Mouse (Mus musculus) cortical plate, adult 2 months (tissue): ENCODE data around the gene Slc20a1. TPM values are rescaled to one million over a fixed set of nuclear protein-coding genes. Genes with fewer than 3 reads are reported as not detected.

Experiments used
- H3K27ac ChIP-seq: fragments of 200-500 bp; 2 replicates; pipeline ENCODE4 v1.5.1; 2012; ENCODE audit warnings: low read length, control low read depth, inconsistent platforms; ENCODE audit not compliant: insufficient read depth
- H3K4me1 ChIP-seq: fragments of 200-500 bp; 2 replicates; pipeline ENCODE4 v1.6.1; 2011; ENCODE audit warnings: low read length; ENCODE audit not compliant: control insufficient read depth, insufficient read depth
- H3K4me3 ChIP-seq: fragments of 200-500 bp; 2 replicates; pipeline ENCODE4 v1.5.1; 2011; ENCODE audit warnings: mild to moderate bottlenecking, low read length, control low read depth; ENCODE audit not compliant: insufficient read depth
- CTCF ChIP-seq: fragments of 200-500 bp; IDR thresholded peaks from 2 replicates; pipeline ENCODE4 v1.5.1; 2011; ENCODE audit warnings: mild to moderate bottlenecking, control low read depth, low read length; ENCODE audit not compliant: insufficient read depth; ENCODE audit errors: extremely low read depth
- POLR2A ChIP-seq: fragments of 200-500 bp; IDR thresholded peaks from 2 replicates; pipeline ENCODE4 v1.6.1; 2011; ENCODE audit warnings: mild to moderate bottlenecking, low read length, control low read depth; ENCODE audit not compliant: insufficient read depth; ENCODE audit errors: extremely low read depth
- polyA plus RNA-seq: library from polyadenylated mRNA; depleted of rRNA; stranded (reverse); fragments of >200 nt; gene quantifications from 2 replicates; pipeline ENCODE4 v1.2.3, GENCODE M21; 2012

Slc20a1 gene
- polyA plus RNA-seq, 1 experiment = 141 TPM

- Histone ChIP-seq H3K4me3 (no peak overlapping the region), H3K27ac (no peak overlapping the region), H3K4me1 (peaks cover 2% of the 10 kb centered on the region; the same call in 1 of the 2 replicates)
- TF ChIP-seq CTCF = no peak
- TF ChIP-seq POLR2A = no peak
These were observed 8.3 kb downstream of the Slc20a1 start for GRCm38 (mm10) chr2:129206824-129207223.

- no peak overlapping the region for H3K27ac ChIP-seq
- peaks cover 2% of the 10 kb centered on the region; the same call in 1 of the 2 replicates for H3K4me1 ChIP-seq
- TF ChIP-seq POLR2A (no peak), CTCF (no peak)
These were observed 9.7 kb downstream of the Slc20a1 start for GRCm38 (mm10) chr2:129208181-129208746.

GRCm38 (mm10) chr2:129210089-129210749, 11.7 kb downstream of the Slc20a1 start:
- Histone ChIP-seq H3K27ac (no peak overlapping the region), H3K4me3 (no peak overlapping the region), H3K4me1 (no peaks in the 10 kb centered on the region)
- no peak for TF ChIP-seq CTCF
- no peak for TF ChIP-seq POLR2A

More at GRCm38 (mm10) chr2:129208181-129208746, 9.7 kb downstream of the Slc20a1 start:
- no peak overlapping the region for H3K4me3 ChIP-seq

GRCm38 (mm10) chr2:129211255-129211654, 12.7 kb downstream of the Slc20a1 start:
- Histone ChIP-seq H3K4me1 (no peaks in the 10 kb centered on the region), H3K27ac (no peak overlapping the region), H3K4me3 (no peak overlapping the region)
- TF ChIP-seq CTCF = no peak
- TF ChIP-seq POLR2A = no peak

GRCm38 (mm10) chr2:129211957-129212356, 13.4 kb downstream of the Slc20a1 start:
- Histone ChIP-seq H3K4me3 (no peak overlapping the region), H3K4me1 (no peaks in the 10 kb centered on the region), H3K27ac (no peak overlapping the region)
- TF ChIP-seq CTCF = no peak
- no peak for TF ChIP-seq POLR2A

GRCm38 (mm10) chr2:129212566-129212965, 14.0 kb downstream of the Slc20a1 start:
- no peaks in the 10 kb centered on the region for H3K4me1 ChIP-seq
- no peak overlapping the region for H3K27ac ChIP-seq
- no peak overlapping the region for H3K4me3 ChIP-seq
- TF ChIP-seq POLR2A = no peak
- no peak for TF ChIP-seq CTCF

GRCm38 (mm10) chr2:129214774-129215173, 16.2 kb downstream of the Slc20a1 start:
- peaks cover 2% of the 10 kb centered on the region for H3K4me1 ChIP-seq
- TF ChIP-seq CTCF (no peak), POLR2A (no peak)
- H3K4me3 ChIP-seq = no peak overlapping the region
- H3K27ac ChIP-seq = no peak overlapping the region

GRCm38 (mm10) chr2:129217612-129218185, 19.1 kb downstream of the Slc20a1 start:
- H3K27ac ChIP-seq = no peak overlapping the region
- H3K4me1 ChIP-seq = peaks cover 2% of the 10 kb centered on the region
- TF ChIP-seq CTCF (no peak), POLR2A (no peak)
- no peak overlapping the region for H3K4me3 ChIP-seq

GRCm38 (mm10) chr2:129218537-129219105, 20.1 kb downstream of the Slc20a1 start:
- H3K4me3 ChIP-seq = no peak overlapping the region
- no peak overlapping the region for H3K27ac ChIP-seq
- no peak for TF ChIP-seq CTCF
- TF ChIP-seq POLR2A = no peak
- H3K4me1 ChIP-seq = peaks cover 2% of the 10 kb centered on the region
